Mouse (Mus musculus): ENCODE measurements around the gene Sbno1. TPM values are rescaled to one million over a fixed set of nuclear protein-coding genes. Genes with fewer than 3 reads are reported as not detected.
A peak's percentile ranks its signal among the peaks of the same experiment; 100 is the strongest.
"Not testable (repeated sequence)": the region's sequence is repeated elsewhere in the genome, so short reads cannot be mapped to it uniquely, and the experiment has no call there.

Sbno1 gene
- total and polyA plus RNA-seq, 2 experiments from 2014 or later = 35.9 to 71.0 TPM

DNA sequence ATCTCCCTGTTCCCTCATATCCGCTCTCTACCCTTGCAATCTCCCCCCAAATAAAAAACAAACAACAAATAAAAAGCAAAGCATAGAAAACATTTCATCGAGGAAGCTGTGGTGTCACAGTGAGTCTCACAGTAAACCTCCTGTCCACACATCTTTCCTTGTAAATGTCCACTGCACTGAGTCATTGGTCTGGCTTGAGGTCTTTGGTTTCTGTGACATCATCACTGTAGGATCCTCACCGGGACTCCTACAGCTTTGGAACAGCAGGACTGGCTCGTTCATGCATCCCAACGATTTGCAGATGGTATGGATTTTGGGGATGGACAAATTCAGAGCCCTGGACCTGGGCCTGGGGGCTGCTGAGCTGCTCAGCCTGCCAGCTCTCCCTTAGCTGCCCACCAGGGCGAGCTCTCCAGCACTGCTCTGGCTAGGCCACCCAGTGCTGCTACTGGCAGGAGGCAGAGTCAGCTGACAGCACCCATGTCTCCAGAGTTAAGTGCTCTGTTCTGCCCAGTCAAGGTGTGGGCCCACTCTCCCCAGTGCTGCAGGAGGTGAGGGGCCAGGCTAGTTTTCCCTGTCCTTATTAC is 84.0 kb downstream of the Sbno1 start:
- not testable (repeated sequence) for H3K4me3 ChIP-seq (ENCODE audit: low read length); H3K9me3 ChIP-seq (ENCODE audit: low read length); H3K4me1 ChIP-seq (ENCODE audit: insufficient read depth, low read length); H3K4me2 ChIP-seq (ENCODE audit: low read depth, low read length); H3K9ac ChIP-seq (replicated peaks; ENCODE audit: low read length); H3K27ac ChIP-seq; H3K27me3 ChIP-seq (ENCODE audit: insufficient read depth, low read length); DNase-seq (ENCODE audit: low spot score)
- 62% methylated on average over 6 of the region's 6 CpGs for WGBS
- ATAC-seq = peak; percentile 55; the same call in 1 of the 2 replicates
- TF ChIP-seq CTCF (IDR thresholded peaks at IDR 0.05; ENCODE audit: low read depth) = peak; percentile 30
- H3K36me3 ChIP-seq (ENCODE audit: insufficient read depth, low read length) = peaks cover 13% of the 10 kb centered on the region

DNA sequence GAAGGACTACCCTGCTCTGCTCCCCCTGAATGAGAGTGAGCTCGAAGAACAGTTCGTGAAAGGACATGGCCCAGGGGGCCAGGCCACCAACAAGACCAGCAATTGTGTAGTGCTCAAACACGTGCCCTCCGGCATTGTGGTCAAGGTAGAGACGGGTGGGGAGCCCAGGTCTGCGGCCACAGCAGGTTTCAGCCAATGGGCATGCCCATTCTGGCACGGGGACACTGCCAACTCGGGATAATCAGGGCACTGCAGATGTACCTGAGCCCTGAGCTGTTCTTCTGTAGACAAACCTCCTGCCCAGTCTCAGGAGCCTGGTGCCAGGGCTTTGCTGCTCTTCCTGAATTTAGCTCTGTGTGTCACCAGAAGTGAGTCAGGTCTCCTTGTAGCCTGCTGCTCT is 87.0 kb downstream of the Sbno1 start:
- Histone ChIP-seq H3K4me3 (ENCODE audit: low read length) (no peak overlapping the region), H3K4me2 (ENCODE audit: low read depth, low read length) (no peak overlapping the region), H3K4me1 (ENCODE audit: insufficient read depth, low read length) (peaks cover 8% of the 10 kb centered on the region; the same call in 1 of the 2 replicates), H3K36me3 (ENCODE audit: insufficient read depth, low read length) (no peaks in the 10 kb centered on the region), H3K9ac (replicated peaks; ENCODE audit: low read length) (no peak overlapping the region; the same call in 1 of the 2 replicates), H3K27ac (peak overlapping the region; percentile 64), H3K9me3 (ENCODE audit: low read length) (no peaks in the 10 kb centered on the region), H3K27me3 (ENCODE audit: insufficient read depth, low read length) (no peaks in the 10 kb centered on the region)
- TF ChIP-seq CTCF (IDR thresholded peaks at IDR 0.05; ENCODE audit: low read depth) = no peak
- WGBS = 79% methylated on average over 8 of the region's 8 CpGs
- ATAC-seq = no peak
- DNase-seq (ENCODE audit: low spot score) = no peak

DNA sequence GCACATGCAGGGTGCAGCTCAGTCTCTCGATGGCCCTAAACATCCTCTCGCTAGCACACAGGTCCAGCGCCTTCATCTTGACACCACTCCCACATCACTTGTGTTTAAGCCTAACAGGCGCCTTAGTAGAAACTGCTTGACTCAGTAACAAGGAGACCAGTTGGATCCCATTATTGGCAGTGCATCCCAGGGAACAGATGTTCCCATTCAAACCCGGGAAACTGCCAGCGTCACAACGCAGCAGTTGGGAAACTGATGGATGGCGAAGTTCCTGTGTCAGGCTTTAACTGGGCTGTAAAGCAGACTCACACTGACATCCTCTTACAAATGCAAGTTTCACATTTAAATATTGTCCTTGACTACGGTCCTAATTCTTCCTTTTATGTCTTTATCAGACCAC is 87.9 kb downstream of the Sbno1 start:
- no peak overlapping the region for H3K4me2 ChIP-seq (ENCODE audit: low read depth, low read length)
- H3K4me1 ChIP-seq (ENCODE audit: insufficient read depth, low read length) = peaks cover 8% of the 10 kb centered on the region; the same call in 1 of the 2 replicates
- 28% methylated on average over 9 of the region's 9 CpGs for WGBS
- H3K9me3 ChIP-seq (ENCODE audit: low read length) = no peaks in the 10 kb centered on the region
- H3K9ac ChIP-seq (replicated peaks; ENCODE audit: low read length) = no peak overlapping the region
- TF ChIP-seq CTCF (IDR thresholded peaks at IDR 0.05; ENCODE audit: low read depth) = no peak
- ATAC-seq (no peak), DNase-seq (ENCODE audit: low spot score) (peak; percentile 68)
- no peaks in the 10 kb centered on the region for H3K36me3 ChIP-seq (ENCODE audit: insufficient read depth, low read length)
- H3K27ac ChIP-seq = 0 out of 2 replicates have a peak overlapping the region, but pooled peaks have one; percentile 64
- H3K27me3 ChIP-seq (ENCODE audit: insufficient read depth, low read length) = no peaks in the 10 kb centered on the region
- H3K4me3 ChIP-seq (ENCODE audit: low read length) = no peak overlapping the region

DNA sequence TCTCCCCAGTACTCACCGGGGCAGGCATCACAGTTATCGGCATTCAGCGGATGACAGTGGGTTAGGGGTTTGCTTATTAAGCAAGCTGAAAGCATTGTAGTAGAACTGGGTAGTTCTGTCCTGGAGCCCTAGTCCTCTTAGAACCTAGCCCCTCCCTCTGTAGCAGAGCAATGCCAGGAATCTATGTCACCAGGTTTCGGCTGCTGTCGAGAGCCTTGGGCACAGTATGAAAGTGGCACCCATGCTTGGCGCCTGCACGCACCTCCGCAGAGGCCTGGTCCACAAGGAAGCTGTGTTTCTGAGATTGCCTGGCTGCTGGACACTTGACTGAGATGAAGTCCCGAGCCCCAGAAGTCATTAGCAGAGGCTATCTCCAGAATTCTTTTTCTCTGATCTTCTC is 88.7 kb downstream of the Sbno1 start:
- H3K9me3 ChIP-seq (ENCODE audit: low read length) = no peaks in the 10 kb centered on the region
- no peak for TF ChIP-seq CTCF (IDR thresholded peaks at IDR 0.05; ENCODE audit: low read depth)
- no peak overlapping the region for H3K9ac ChIP-seq (replicated peaks; ENCODE audit: low read length)
- no peaks in the 10 kb centered on the region for H3K27me3 ChIP-seq (ENCODE audit: insufficient read depth, low read length)
- 70% methylated on average over 9 of the region's 9 CpGs for WGBS
- no peak overlapping the region for H3K4me2 ChIP-seq (ENCODE audit: low read depth, low read length)
- H3K36me3 ChIP-seq (ENCODE audit: insufficient read depth, low read length) = no peaks in the 10 kb centered on the region
- ATAC-seq (no peak), DNase-seq (ENCODE audit: low spot score) (no peak)
- peaks cover 8% of the 10 kb centered on the region; the same call in 1 of the 2 replicates for H3K4me1 ChIP-seq (ENCODE audit: insufficient read depth, low read length)
- H3K27ac ChIP-seq = no peak overlapping the region
- no peak overlapping the region for H3K4me3 ChIP-seq (ENCODE audit: low read length)

DNA sequence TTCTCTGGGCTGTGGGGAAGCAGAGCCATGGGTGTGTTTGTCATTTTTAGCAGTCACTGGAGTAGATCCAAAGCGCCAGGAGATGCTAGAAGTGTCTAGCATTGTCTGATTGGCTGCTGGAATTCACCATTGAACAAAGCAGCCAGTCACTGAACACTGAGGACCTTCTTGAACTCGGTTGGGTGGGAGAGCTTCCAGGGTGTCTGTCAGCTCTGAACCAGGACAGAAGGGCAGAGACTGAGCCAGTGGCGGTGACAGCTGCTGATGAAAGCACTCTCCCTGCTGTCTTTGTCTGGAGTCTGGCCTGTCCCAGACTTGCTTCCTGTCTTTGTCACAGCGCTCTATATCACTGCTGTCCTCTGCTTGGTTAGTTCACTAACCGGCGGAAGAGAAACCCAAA is 91.4 kb downstream of the Sbno1 start:
- H3K4me1 ChIP-seq (ENCODE audit: insufficient read depth, low read length) = peaks cover 8% of the 10 kb centered on the region; the same call in 1 of the 2 replicates
- ATAC-seq (peak; percentile 93), DNase-seq (ENCODE audit: low spot score) (peak; percentile 86)
- H3K9ac ChIP-seq (replicated peaks; ENCODE audit: low read length) = no peak overlapping the region
- H3K9me3 ChIP-seq (ENCODE audit: low read length) = no peaks in the 10 kb centered on the region
- TF ChIP-seq CTCF (IDR thresholded peaks at IDR 0.05; ENCODE audit: low read depth) = no peak
- H3K36me3 ChIP-seq (ENCODE audit: insufficient read depth, low read length) = no peaks in the 10 kb centered on the region
- no peaks in the 10 kb centered on the region for H3K27me3 ChIP-seq (ENCODE audit: insufficient read depth, low read length)
- H3K27ac ChIP-seq = peak overlapping the region; percentile 78
- no peak overlapping the region for H3K4me3 ChIP-seq (ENCODE audit: low read length)
- 0 out of 2 replicates have a peak overlapping the region, but pooled peaks have one; percentile 17 for H3K4me2 ChIP-seq (ENCODE audit: low read depth, low read length)
- 9% methylated on average over 6 of the region's 6 CpGs for WGBS

DNA sequence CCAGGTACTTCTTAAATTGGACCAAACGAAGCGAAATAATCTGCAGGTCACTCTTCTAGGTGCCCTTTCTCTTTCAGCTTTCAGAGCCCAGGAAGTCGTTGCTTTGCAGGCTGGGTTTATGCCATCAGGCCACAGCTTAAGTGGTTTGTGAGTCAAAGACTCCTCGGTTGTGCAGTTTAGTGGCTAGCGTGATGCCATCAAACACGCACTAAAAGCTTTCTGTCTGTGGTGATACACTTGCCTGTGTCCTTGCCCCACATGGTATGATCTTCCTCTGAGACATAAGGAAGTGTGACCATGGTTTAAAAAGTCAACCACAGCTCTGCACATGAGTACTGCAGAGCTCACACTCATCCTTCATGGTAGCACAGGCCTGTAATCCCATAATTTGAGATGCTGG is 95.7 kb downstream of the Sbno1 start:
- H3K36me3 ChIP-seq (ENCODE audit: insufficient read depth, low read length) = no peaks in the 10 kb centered on the region
- no peak for ATAC-seq
- no peak overlapping the region for H3K4me3 ChIP-seq (ENCODE audit: low read length)
- TF ChIP-seq CTCF (IDR thresholded peaks at IDR 0.05; ENCODE audit: low read depth) = no peak
- H3K9ac ChIP-seq (replicated peaks; ENCODE audit: low read length) = no peak overlapping the region
- no peak overlapping the region for H3K4me2 ChIP-seq (ENCODE audit: low read depth, low read length)
- H3K27me3 ChIP-seq (ENCODE audit: insufficient read depth, low read length) = no peaks in the 10 kb centered on the region
- H3K4me1 ChIP-seq (ENCODE audit: insufficient read depth, low read length) = 0 out of 2 replicates have a peak, but pooled peaks cover 4% of the 10 kb centered on the region
- no peak overlapping the region for H3K27ac ChIP-seq
- no peak for DNase-seq (ENCODE audit: low spot score)
- no peaks in the 10 kb centered on the region for H3K9me3 ChIP-seq (ENCODE audit: low read length)
- WGBS = 90% methylated on average over 6 of the region's 6 CpGs
